Mouse (Mus musculus) adrenal gland (tissue): ENCODE results near the gene Gatad2a.
"Not testable (repeated sequence)": the region's sequence is repeated elsewhere in the genome, so short reads cannot be mapped to it uniquely, and the experiment has no call there.

Experiments used
- intact Hi-C: fragments of 180-260 bp; cut with DNase I; formaldehyde crosslinking; loops from one replicate; pipeline ENCODE4 v1.15.1; 2025

The Gatad2a gene

GRCm38 (mm10) chr8:69996589-69997285, 553 bp upstream of the Gatad2a start:
- intact Hi-C loops: loop anchor here (5.0 kb wide), 1 partner anchor 39 kb away; no protein-coding TSS in a partner anchor

GRCm38 (mm10) chr8:69995422-69995775, 785 bp downstream of the Gatad2a start:
- intact Hi-C loops: loop anchor here (5.0 kb wide), 1 partner anchor 38 kb away; no protein-coding TSS in a partner anchor

GRCm38 (mm10) chr8:69988936-69989335, 7.2 kb downstream of the Gatad2a start:
- intact Hi-C loops: not testable (repeated sequence)

- intact Hi-C loops: no loop called here
These were observed 8.4 kb downstream of the Gatad2a start for GRCm38 (mm10) chr8:69987744-69988143.

GRCm38 (mm10) chr8:69984876-69985553, 11.2 kb downstream of the Gatad2a start:
- intact Hi-C loops: no loop called here

- intact Hi-C loops: no loop called here
These were observed 17.7 kb downstream of the Gatad2a start for GRCm38 (mm10) chr8:69978456-69978855.

GRCm38 (mm10) chr8:69974806-69975205, 21.4 kb downstream of the Gatad2a start:
- intact Hi-C loops: no loop called here

GRCm38 (mm10) chr8:69974194-69974614, 22.0 kb downstream of the Gatad2a start:
- intact Hi-C loops: no loop called here

- intact Hi-C loops: no loop called here
These were observed 22.6 kb downstream of the Gatad2a start for GRCm38 (mm10) chr8:69973442-69974161.

GRCm38 (mm10) chr8:69973063-69973441, 23.1 kb downstream of the Gatad2a start:
- intact Hi-C loops: no loop called here

GRCm38 (mm10) chr8:69970880-69971279, 25.3 kb downstream of the Gatad2a start:
- intact Hi-C loops: no loop called here

GRCm38 (mm10) chr8:69967291-69967933, 28.8 kb downstream of the Gatad2a start:
- intact Hi-C loops: no loop called here

- intact Hi-C loops: loop anchor here (5.0 kb wide), 1 partner anchor 38 kb away; the partner anchor contains the start of gene Gatad2a
These were observed 36.9 kb downstream of the Gatad2a start for GRCm38 (mm10) chr8:69959241-69959640.

- intact Hi-C loops: loop anchor here (5.0 kb wide), 1 partner anchor 39 kb away; the partner anchor contains the start of gene Gatad2a
These were observed 38.3 kb downstream of the Gatad2a start for GRCm38 (mm10) chr8:69957879-69958278.

GRCm38 (mm10) chr8:69957419-69957818, 38.8 kb downstream of the Gatad2a start:
- intact Hi-C loops: loop anchor here (5.0 kb wide), 1 partner anchor 40 kb away; the partner anchor contains the start of gene Gatad2a

GRCm38 (mm10) chr8:69956651-69957050, 39.5 kb downstream of the Gatad2a start:
- intact Hi-C loops: loop anchor here (5.0 kb wide), 1 partner anchor 41 kb away; the partner anchor contains the start of gene Gatad2a

GRCm38 (mm10) chr8:69954642-69955041, 41.5 kb downstream of the Gatad2a start:
- intact Hi-C loops: loop anchor here (5.0 kb wide), 1 partner anchor 43 kb away; the partner anchor contains the start of gene Gatad2a

GRCm38 (mm10) chr8:69954213-69954612, 42.0 kb downstream of the Gatad2a start:
- intact Hi-C loops: no loop called here

- intact Hi-C loops: no loop called here
These were observed 45.9 kb downstream of the Gatad2a start for GRCm38 (mm10) chr8:69950300-69950699.

- intact Hi-C loops: not testable (repeated sequence)
These were observed 53.7 kb downstream of the Gatad2a start for GRCm38 (mm10) chr8:69942495-69942894.

- intact Hi-C loops: no loop called here
These were observed 55.8 kb downstream of the Gatad2a start for GRCm38 (mm10) chr8:69940386-69940785.
